8 mouse cellular contexts compared by ENCODE assay signal in the genomic region with DNA sequence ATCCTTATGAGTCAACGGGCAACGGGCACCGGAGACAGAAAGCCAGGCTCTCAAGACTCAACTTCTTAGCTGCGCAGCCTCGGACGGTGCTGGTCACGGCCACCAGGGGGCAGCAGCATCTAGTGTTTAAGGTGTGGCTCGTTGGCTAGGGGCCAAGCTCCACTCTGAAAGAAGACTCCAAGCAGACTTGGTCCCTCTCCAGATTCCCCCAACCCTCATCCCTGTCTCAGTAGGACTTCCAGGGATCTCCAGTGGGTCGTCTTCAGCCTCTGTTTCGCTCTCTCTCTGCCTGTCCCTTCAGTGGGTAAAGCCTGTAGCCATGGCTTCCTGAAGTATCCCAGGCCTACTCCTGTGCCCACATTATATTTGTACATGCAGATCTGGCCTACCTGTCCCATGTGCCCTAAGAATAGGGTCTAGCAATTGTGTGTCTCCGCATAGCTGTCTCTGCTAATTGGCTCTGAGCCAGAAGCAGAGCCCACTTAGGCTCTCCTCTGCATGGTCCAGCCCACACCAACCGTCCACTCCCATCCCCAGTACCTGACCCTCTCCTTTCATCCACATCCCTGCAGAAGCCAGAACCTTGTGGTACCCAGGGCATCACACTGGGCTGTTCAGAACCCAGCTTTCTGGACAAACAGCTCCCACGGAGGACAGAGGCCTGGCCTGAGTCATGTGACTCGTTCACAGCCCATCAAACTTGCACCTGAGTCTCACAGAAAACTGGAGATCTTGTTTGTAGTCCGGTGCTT. TPM values are rescaled to one million over a fixed set of nuclear protein-coding genes. Genes with fewer than 3 reads are reported as not detected.
DNase-seq lines count a peak whose midpoint lies in the region; ATAC-seq lines count a peak whose summit lies in the region.

No protein-coding gene starts in this region.

- ATAC-seq in hindbrain, embryonic 12.5 days (ENCODE audit: low FRiP score), result 0 out of 2 replicates have a peak, but pooled peaks have one; percentile 23

- H3K4me1 ChIP-seq in hindbrain, embryonic 12.5 days, result peaks cover 11% of the 10 kb centered on the region

- peaks cover 24% of the 10 kb centered on the region for H3K36me3 ChIP-seq in hindbrain, embryonic 12.5 days

- H3K9ac ChIP-seq in hindbrain, embryonic 12.5 days, result no peak overlapping the region

- H3K9me3 ChIP-seq in hindbrain, embryonic 12.5 days (replicated peaks), result no peaks in the 10 kb centered on the region

- H3K27me3 ChIP-seq in hindbrain, embryonic 12.5 days, result no peaks in the 10 kb centered on the region

- H3K4me3 ChIP-seq in hindbrain, embryonic 12.5 days, result no peak overlapping the region

- H3K27ac ChIP-seq in hindbrain, embryonic 12.5 days, result no peak overlapping the region

- 35% methylated on average over 15 of the region's 15 CpGs for WGBS in hindbrain, embryonic 12.5 days

- DNase-seq in NIH3T3 (ENCODE audit: low read depth), result peak; percentile 91
- peak; percentile 94 for DNase-seq in cerebellum, adult 8-10 months
- peak; percentile 78 to 88 for DNase-seq in frontal cortex, postnatal 14 days (ENCODE audit: low spot score in 2 of 2)
- DNase-seq in layer of hippocampus, postnatal 14 days (ENCODE audit: low spot score in 2 of 2), result peak; percentile 85 to 88
- DNase-seq in lung, postnatal 14 days, result peak; percentile 95
- DNase-seq in retina, embryonic 14.5 days (ENCODE audit: low spot score), result peak; percentile 96
- DNase-seq in thymus, postnatal 25 days, result peak; percentile 89

- H3K4me2 ChIP-seq in hindbrain, embryonic 12.5 days (replicated peaks), result no peak overlapping the region

RNA-seq across cellular contexts. Expression of a gene that starts 9.8 kb away (rescaled TPM):
- polyA plus RNA-seq in hindbrain, embryonic 12.5 days (2016; fragmentation: Nextera tagmentation; extraction: Ambion mirVana), result 237 and 240 TPM in 2 replicates
- 10 to 100 TPM; 75.5 to 77.0 TPM for total RNA-seq in layer of hippocampus, postnatal 14 days (2021)
